9 mouse cellular contexts compared by ENCODE assay signal in the genomic region with DNA sequence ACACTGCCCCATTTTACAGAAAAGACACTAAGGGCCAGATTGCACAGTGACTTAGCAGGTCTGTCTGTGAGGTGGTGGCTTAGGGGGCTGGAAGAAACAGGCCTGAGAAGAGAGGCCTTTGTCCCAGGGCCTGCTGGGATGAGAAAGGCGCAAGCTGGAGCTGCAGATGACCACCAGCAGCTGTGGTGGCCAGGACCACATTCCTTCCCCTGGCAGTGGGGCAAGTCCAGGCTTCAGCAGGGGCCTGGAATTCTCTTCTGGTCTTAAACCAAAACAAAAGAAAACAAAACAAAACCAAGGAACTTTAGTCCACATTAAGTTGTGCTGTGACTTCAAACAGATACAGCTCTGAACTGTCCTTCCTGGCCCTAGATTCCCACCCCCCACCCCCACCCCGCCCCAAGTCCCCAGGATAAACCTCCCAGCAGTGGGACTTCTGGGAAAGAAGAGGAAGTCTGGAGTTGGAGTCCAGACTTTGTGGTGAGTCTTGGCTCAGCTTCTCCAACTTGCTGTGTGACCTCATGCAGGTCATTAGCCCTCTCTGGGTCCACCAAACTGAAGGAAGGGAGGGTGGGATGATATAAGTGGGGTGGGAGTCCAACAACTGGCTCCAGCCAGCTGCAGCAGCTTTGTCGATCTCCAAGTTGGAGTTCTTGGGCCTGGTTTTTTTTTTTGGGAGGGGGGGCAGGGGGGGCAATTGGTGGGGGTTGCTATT. TPM values are rescaled to one million over a fixed set of nuclear protein-coding genes. Genes with fewer than 3 reads are reported as not detected.
DNase-seq lines count a peak whose midpoint lies in the region; ATAC-seq and TF ChIP-seq lines count a peak whose summit lies in the region.
"Had no signal": no experiment of that assay in that cellular context is flagged by ENCODE, and none has a peak within 500 bp of the region (broad histone marks: within the 10 kb centered on the region; RNA-seq: fewer than 3 reads in every experiment).

No protein-coding gene starts in this region.

- H3K9ac ChIP-seq in forebrain, embryonic 12.5 days: 0 out of 2 replicates have a peak overlapping the region, but pooled peaks have one; percentile 27
- peak overlapping the region; percentile 21; the same call in 1 of the 2 replicates for H3K9ac ChIP-seq in hindbrain, postnatal 0 days (replicated peaks; ENCODE audit: low read length)
- no peak overlapping the region for H3K9ac ChIP-seq in midbrain, embryonic 13.5 days (replicated peaks)

- no peak overlapping the region for H3K4me3 ChIP-seq in forebrain, embryonic 12.5 days (replicated peaks)
- no peak overlapping the region for H3K4me3 ChIP-seq in hindbrain, postnatal 0 days (ENCODE audit: low read length)
- H3K4me3 ChIP-seq in midbrain, embryonic 13.5 days (replicated peaks): no peak overlapping the region

- no peak for TF ChIP-seq CTCF in hindbrain, postnatal 0 days (IDR thresholded peaks at IDR 0.05; ENCODE audit: low read depth)

- no peaks in the 10 kb centered on the region for H3K9me3 ChIP-seq in forebrain, embryonic 12.5 days
- no peaks in the 10 kb centered on the region for H3K9me3 ChIP-seq in hindbrain, postnatal 0 days (ENCODE audit: low read length)
- no peaks in the 10 kb centered on the region for H3K9me3 ChIP-seq in midbrain, embryonic 13.5 days

- H3K36me3 ChIP-seq in forebrain, embryonic 12.5 days (replicated peaks): no peaks in the 10 kb centered on the region
- no peaks in the 10 kb centered on the region for H3K36me3 ChIP-seq in hindbrain, postnatal 0 days (ENCODE audit: insufficient read depth, low read length)
- H3K36me3 ChIP-seq in midbrain, embryonic 13.5 days: no peaks in the 10 kb centered on the region

- WGBS in forebrain, embryonic 12.5 days: 73% methylated on average over 3 of the region's 3 CpGs
- WGBS in hindbrain, postnatal 0 days: 45% methylated on average over 3 of the region's 3 CpGs
- WGBS in midbrain, embryonic 13.5 days: 70% methylated on average over 3 of the region's 3 CpGs

- DNase-seq in heart, adult 18-20 months: peak; percentile 64 to 78
- DNase-seq in heart, adult 8-10 months (ENCODE audit: low spot score): no peak
- no peak for DNase-seq in hindbrain, postnatal 0 days (ENCODE audit: low spot score)
- no peak for DNase-seq in frontal cortex, postnatal 10 days (ENCODE audit: low spot score in 2 of 2)
- DNase-seq in left cerebral cortex, adult 18-20 months (ENCODE audit: low spot score in 2 of 2): no peak
- DNase-seq in urinary bladder, postnatal 4 days (ENCODE audit: low spot score in 2 of 2): no peak

- no peaks in the 10 kb centered on the region for H3K27me3 ChIP-seq in forebrain, embryonic 12.5 days
- no peaks in the 10 kb centered on the region for H3K27me3 ChIP-seq in hindbrain, postnatal 0 days (ENCODE audit: insufficient read depth, low read length)
- no peaks in the 10 kb centered on the region for H3K27me3 ChIP-seq in midbrain, embryonic 13.5 days
- H3K27me3 ChIP-seq: CH12.LX had no signal

- H3K4me1 ChIP-seq in forebrain, embryonic 12.5 days: peaks cover 29% of the 10 kb centered on the region
- H3K4me1 ChIP-seq in hindbrain, postnatal 0 days (ENCODE audit: insufficient read depth, low read length): peaks cover 8% of the 10 kb centered on the region
- H3K4me1 ChIP-seq in midbrain, embryonic 13.5 days (replicated peaks): peaks cover 25% of the 10 kb centered on the region

- no peak for ATAC-seq in forebrain, embryonic 12.5 days (ENCODE audit: low FRiP score)
- ATAC-seq in hindbrain, postnatal 0 days: no peak
- ATAC-seq in midbrain, embryonic 13.5 days: no peak

- H3K27ac ChIP-seq in forebrain, embryonic 12.5 days: peak overlapping the region; percentile 78; the same call in 1 of the 2 replicates
- peak overlapping the region; percentile 88 for H3K27ac ChIP-seq in hindbrain, postnatal 0 days
- H3K27ac ChIP-seq in midbrain, embryonic 13.5 days: peak overlapping the region; percentile 41; the same call in 1 of the 2 replicates

- H3K4me2 ChIP-seq in forebrain, embryonic 12.5 days: no peak overlapping the region
- H3K4me2 ChIP-seq in hindbrain, postnatal 0 days (ENCODE audit: low read depth, low read length): peak overlapping the region; percentile 30; the same call in 1 of the 2 replicates
- no peak overlapping the region for H3K4me2 ChIP-seq in midbrain, embryonic 13.5 days (replicated peaks)

RNA-seq across cellular contexts. Expression of a gene that starts 13.4 kb away (rescaled TPM):
- total RNA-seq in heart, adult 18-20 months (2021): 10 to 100 TPM; 77.8 to 88.8 TPM
- total RNA-seq in heart, adult 8-10 months (2022): 10 to 100 TPM; 64.1 to 87.2 (median 71.5) TPM
- 36.4 and 42.5 TPM in 2 replicates for polyA plus RNA-seq in forebrain, embryonic 12.5 days (2016; fragmentation: Nextera tagmentation; extraction: Ambion mirVana)
- total RNA-seq in hindbrain, postnatal 0 days (2014; rRNA removed): 14.1 and 14.7 TPM in 2 replicates
- 27.5 and 32.3 TPM in 2 replicates for polyA plus RNA-seq in hindbrain, postnatal 0 days (2015; fragmentation: Nextera tagmentation; extraction: Ambion mirVana)
- polyA plus RNA-seq in midbrain, embryonic 13.5 days (2015; fragmentation: Nextera tagmentation; extraction: Ambion mirVana): 28.8 and 34.2 TPM in 2 replicates
- 10 to 100 TPM; 25.7 to 28.2 TPM for total RNA-seq in left cerebral cortex, adult 18-20 months (2021)

Comparison
In these comparisons a context has a peak if more than half of its experiments do, and no peak if none do; other contexts are left out.
1. DNase-seq: peak in heart, adult 18-20 months (2 of 2); none in heart, adult 8-10 months (single experiment), hindbrain, postnatal 0 days (single experiment), frontal cortex, postnatal 10 days (0 of 2), left cerebral cortex, adult 18-20 months (0 of 2) and urinary bladder, postnatal 4 days (0 of 2).
2. Peak in every context shown above with its lines, with median percentiles within 50 percentile points of each other: H3K27ac ChIP-seq.